Mouse (Mus musculus) layer of hippocampus, postnatal 14 days (tissue): ENCODE measurements at regions not wholly inside any gene's neighbourhood (a gene's known extent, or its start where the extent isn't known, plus 50 kb on each side); places are given as distances from the start of the nearest gene placed in this dataset.

Source experiments
- DNase-seq, 2 experiments: peaks; one replicate each; pipeline ENCODE4 v3.0.0; 2021 to 2022; ENCODE audit warnings: low spot score in 2 of 2, mixed read lengths in 1 of 2

GRCm38 (mm10) chr3:52158788-52159260, 53.9 kb upstream of the Maml3 start:
- DNase-seq, result no peak

- no peak for DNase-seq
Measured at GRCm38 (mm10) chr3:52161688-52162087, 56.8 kb upstream of the Maml3 start.

- DNase-seq, result no peak
Measured at GRCm38 (mm10) chr3:52163990-52164389, 59.1 kb upstream of the Maml3 start.

- no peak for DNase-seq
Measured at GRCm38 (mm10) chr3:52167420-52167819, 62.5 kb upstream of the Maml3 start.

- no peak for DNase-seq
Measured at GRCm38 (mm10) chr3:52170847-52171246, 66.0 kb upstream of the Maml3 start.

- DNase-seq, result no peak
Measured at GRCm38 (mm10) chr3:52171303-52171702, 66.4 kb upstream of the Maml3 start.

- no peak for DNase-seq
Measured at GRCm38 (mm10) chr3:52173490-52173889, 68.6 kb upstream of the Maml3 start.

- DNase-seq, result no peak
Measured at GRCm38 (mm10) chr3:52176108-52176507, 71.2 kb upstream of the Maml3 start.

- no peak for DNase-seq
Measured at GRCm38 (mm10) chr3:52178851-52179250, 74.0 kb upstream of the Maml3 start.

- peak; percentile 63 to 73 for DNase-seq
Measured at GRCm38 (mm10) chr3:52179686-52180085, 74.8 kb upstream of the Maml3 start.

- no peak for DNase-seq
Measured at GRCm38 (mm10) chr3:52180306-52180705, 75.4 kb upstream of the Maml3 start.

GRCm38 (mm10) chr3:52180785-52181184, 75.9 kb upstream of the Maml3 start:
- peak; percentile 34 to 45 for DNase-seq

- DNase-seq, result no peak
Measured at GRCm38 (mm10) chr3:52181326-52182101, 76.6 kb upstream of the Maml3 start.

GRCm38 (mm10) chr3:52184241-52184640, 79.4 kb upstream of the Maml3 start:
- DNase-seq, result no peak

- no peak for DNase-seq
Measured at GRCm38 (mm10) chr3:52185351-52185750, 80.5 kb upstream of the Maml3 start.

- DNase-seq, result no peak
Measured at GRCm38 (mm10) chr3:52187401-52187801, 80.7 kb upstream of the Foxo1 start.

GRCm38 (mm10) chr3:52188303-52188702, 79.8 kb upstream of the Foxo1 start:
- no peak for DNase-seq

- DNase-seq, result no peak
Measured at GRCm38 (mm10) chr3:52189016-52189415, 79.1 kb upstream of the Foxo1 start.

- DNase-seq, result no peak
Measured at GRCm38 (mm10) chr3:52190021-52190420, 78.1 kb upstream of the Foxo1 start.

- DNase-seq, result peak in 1 of 2 experiments; percentile 38
Measured at GRCm38 (mm10) chr3:52193026-52193425, 75.1 kb upstream of the Foxo1 start.

- no peak for DNase-seq
Measured at GRCm38 (mm10) chr3:52194216-52194615, 73.9 kb upstream of the Foxo1 start.

- DNase-seq, result no peak
Measured at GRCm38 (mm10) chr3:52195486-52195885, 72.7 kb upstream of the Foxo1 start.
